Mouse (Mus musculus) lung, postnatal 0 days (tissue): ENCODE results near the gene Rem2. TPM values are rescaled to one million over a fixed set of nuclear protein-coding genes. Genes with fewer than 3 reads are reported as not detected.
A peak's percentile ranks its signal among the peaks of the same experiment; 100 is the strongest.

Experiments
- ATAC-seq: fragments of 200-750 bp; cut with Nextera tagmentation; 2 replicates; pipeline ENCODE4 v1.8.0; 2017; ENCODE audit warnings: moderate library complexity
- DNase-seq: peaks from one replicate; pipeline ENCODE4 v3.0.0-alpha.2; 2016; ENCODE audit warnings: low spot score
- H3K27ac ChIP-seq: fragments of 300-500 bp; sonication (generic); 2 replicates; pipeline ENCODE4 v1.5.1; 2014; ENCODE audit warnings: antibody characterized with exemption, mild to moderate bottlenecking, low read length, mixed read lengths
- H3K27me3 ChIP-seq: fragments of 300-500 bp; sonication (generic); replicated peaks from 2 replicates; pipeline ENCODE4 v1.6.1; 2014; ENCODE audit warnings: low read length, mixed read lengths; ENCODE audit not compliant: insufficient read depth
- H3K36me3 ChIP-seq: fragments of 300-500 bp; sonication (generic); 2 replicates; pipeline ENCODE4 v1.6.1; 2014; ENCODE audit warnings: low read length, mixed read lengths; ENCODE audit not compliant: insufficient read depth
- H3K4me1 ChIP-seq: fragments of 300-500 bp; sonication (generic); 2 replicates; pipeline ENCODE4 v1.6.1; 2014; ENCODE audit warnings: antibody characterized with exemption, low read depth, low read length, mixed read lengths; ENCODE audit not compliant: insufficient read depth
- H3K4me2 ChIP-seq: fragments of 300-500 bp; sonication (generic); replicated peaks from 2 replicates; pipeline ENCODE4 v1.6.1; 2014; ENCODE audit warnings: low read depth, mild to moderate bottlenecking, low read length, moderate library complexity, mixed read lengths
- H3K4me3 ChIP-seq: fragments of 300-500 bp; sonication (generic); 2 replicates; pipeline ENCODE4 v1.5.1; 2014; ENCODE audit warnings: low read depth, low read length
- H3K9ac ChIP-seq: fragments of 300-500 bp; sonication (generic); replicated peaks from 2 replicates; pipeline ENCODE4 v1.6.1; 2014; ENCODE audit warnings: low read depth, mild to moderate bottlenecking
- H3K9me3 ChIP-seq: fragments of 300-500 bp; sonication (generic); 2 replicates; pipeline ENCODE4 v1.6.1; 2016; ENCODE audit warnings: low read length, mixed read lengths
- CTCF ChIP-seq: IDR thresholded peaks from 2 replicates; pipeline ENCODE4 v1.5.1; 2016; ENCODE audit warnings: antibody characterized with exemption, mild to moderate bottlenecking
- EP300 ChIP-seq: IDR thresholded peaks from 2 replicates; pipeline ENCODE4 v1.6.1; 2016; ENCODE audit warnings: antibody characterized with exemption, mild to moderate bottlenecking, control low read depth
- WGBS: fragments of 180-500 bp; shearing (Covaris S2); extraction: QIAGEN DNeasy Blood & Tissue Kit; methylation state at CpG from one replicate; pipeline ENCODE4 v1.1.7; 2014; 5-methylcytosine and 5-hydroxymethylcytosine counted together
- polyA plus RNA-seq: library from polyadenylated mRNA; unstranded; fragments of >200 nt; fragmentation: Nextera tagmentation; extraction: Ambion mirVana; gene quantifications from 2 replicates; pipeline ENCODE4 v1.2.1, GENCODE M21; 2015

The Rem2 gene
- polyA plus RNA-seq, 1 experiment from 2014 or later = 16.0 TPM

GRCm38 (mm10) chr14:54472671-54473070, 3.2 kb upstream of the Rem2 start:
- WGBS = 51% methylated on average over 5 of the region's 5 CpGs

GRCm38 (mm10) chr14:54474744-54475143, 1.2 kb upstream of the Rem2 start:
- H3K4me3 ChIP-seq = no peak overlapping the region
- no peak for DNase-seq
- no peak overlapping the region for H3K9ac ChIP-seq
- no peak for ATAC-seq
- H3K27ac ChIP-seq = no peak overlapping the region
- no peaks in the 10 kb centered on the region for H3K9me3 ChIP-seq
- H3K27me3 ChIP-seq = no peaks in the 10 kb centered on the region
- WGBS = 50% methylated on average over 5 of the region's 5 CpGs
- no peak overlapping the region for H3K4me2 ChIP-seq
- H3K36me3 ChIP-seq = peaks cover 9% of the 10 kb centered on the region
- TF ChIP-seq CTCF = no peak
- no peak for TF ChIP-seq EP300
- H3K4me1 ChIP-seq = peaks cover 11% of the 10 kb centered on the region; the same call in 1 of the 2 replicates

More at GRCm38 (mm10) chr14:54472671-54473070, 3.2 kb upstream of the Rem2 start:
- H3K4me3 ChIP-seq = no peak overlapping the region
- H3K27ac ChIP-seq = no peak overlapping the region
- DNase-seq (no peak), ATAC-seq (no peak)
- peaks cover 30% of the 10 kb centered on the region for H3K36me3 ChIP-seq
- TF ChIP-seq CTCF (no peak), EP300 (no peak)
- no peaks in the 10 kb centered on the region for H3K27me3 ChIP-seq
- H3K9ac ChIP-seq = no peak overlapping the region
- no peak overlapping the region for H3K4me2 ChIP-seq
- H3K9me3 ChIP-seq = no peaks in the 10 kb centered on the region
- peaks cover 6% of the 10 kb centered on the region; the same call in 1 of the 2 replicates for H3K4me1 ChIP-seq

GRCm38 (mm10) chr14:54477172-54477909, 1.4 kb downstream of the Rem2 start:
- no peak overlapping the region for H3K4me2 ChIP-seq
- ATAC-seq = peak; percentile 29; the same call in 1 of the 2 replicates
- H3K27ac ChIP-seq = no peak overlapping the region
- 66% methylated on average over 15 of the region's 15 CpGs for WGBS
- no peak for DNase-seq
- no peak overlapping the region for H3K9ac ChIP-seq
- H3K4me1 ChIP-seq = peaks cover 11% of the 10 kb centered on the region; the same call in 1 of the 2 replicates
- H3K36me3 ChIP-seq = no peaks in the 10 kb centered on the region
- H3K4me3 ChIP-seq = no peak overlapping the region
- TF ChIP-seq EP300 = no peak
- no peak for TF ChIP-seq CTCF
- H3K9me3 ChIP-seq = no peaks in the 10 kb centered on the region
- H3K27me3 ChIP-seq = no peaks in the 10 kb centered on the region

GRCm38 (mm10) chr14:54479451-54479920, 3.6 kb downstream of the Rem2 start:
- H3K9ac ChIP-seq = peak overlapping the region; percentile 26; the same call in 1 of the 2 replicates
- peak overlapping the region; percentile 58 for H3K4me2 ChIP-seq
- 4% methylated on average over 27 of the region's 40 CpGs for WGBS
- no peak overlapping the region for H3K27ac ChIP-seq
- no peaks in the 10 kb centered on the region for H3K27me3 ChIP-seq
- TF ChIP-seq EP300 = no peak
- no peak for TF ChIP-seq CTCF
- peak overlapping the region; percentile 26 for H3K4me3 ChIP-seq
- no peaks in the 10 kb centered on the region for H3K9me3 ChIP-seq
- no peak for DNase-seq
- no peaks in the 10 kb centered on the region for H3K36me3 ChIP-seq
- H3K4me1 ChIP-seq = peaks cover 11% of the 10 kb centered on the region; the same call in 1 of the 2 replicates
- 0 out of 2 replicates have a peak, but pooled peaks have one; percentile 13 for ATAC-seq

- no peak overlapping the region for H3K4me3 ChIP-seq
- H3K4me1 ChIP-seq = peaks cover 11% of the 10 kb centered on the region; the same call in 1 of the 2 replicates
- no peaks in the 10 kb centered on the region for H3K9me3 ChIP-seq
- H3K27me3 ChIP-seq = no peaks in the 10 kb centered on the region
- no peak for ATAC-seq
- no peak for DNase-seq
- TF ChIP-seq CTCF (no peak), EP300 (no peak)
- no peaks in the 10 kb centered on the region for H3K36me3 ChIP-seq
- 75% methylated on average over 6 of the region's 6 CpGs for WGBS
- no peak overlapping the region for H3K4me2 ChIP-seq
- no peak overlapping the region for H3K9ac ChIP-seq
- H3K27ac ChIP-seq = no peak overlapping the region
These were observed 4.8 kb downstream of the Rem2 start for GRCm38 (mm10) chr14:54480673-54481072.

GRCm38 (mm10) chr14:54481402-54481801, 5.5 kb downstream of the Rem2 start:
- no peaks in the 10 kb centered on the region for H3K27me3 ChIP-seq
- no peaks in the 10 kb centered on the region for H3K9me3 ChIP-seq
- H3K9ac ChIP-seq = no peak overlapping the region
- H3K4me2 ChIP-seq = no peak overlapping the region
- TF ChIP-seq CTCF (no peak), EP300 (no peak)
- no peaks in the 10 kb centered on the region for H3K36me3 ChIP-seq
- H3K4me1 ChIP-seq = peaks cover 8% of the 10 kb centered on the region; the same call in 1 of the 2 replicates
- ATAC-seq (no peak), DNase-seq (no peak)
- no peak overlapping the region for H3K27ac ChIP-seq
- WGBS = 69% methylated on average over 8 of the region's 8 CpGs
- H3K4me3 ChIP-seq = no peak overlapping the region
